21 mouse cellular contexts compared by ENCODE assay signal in the genomic region with DNA sequence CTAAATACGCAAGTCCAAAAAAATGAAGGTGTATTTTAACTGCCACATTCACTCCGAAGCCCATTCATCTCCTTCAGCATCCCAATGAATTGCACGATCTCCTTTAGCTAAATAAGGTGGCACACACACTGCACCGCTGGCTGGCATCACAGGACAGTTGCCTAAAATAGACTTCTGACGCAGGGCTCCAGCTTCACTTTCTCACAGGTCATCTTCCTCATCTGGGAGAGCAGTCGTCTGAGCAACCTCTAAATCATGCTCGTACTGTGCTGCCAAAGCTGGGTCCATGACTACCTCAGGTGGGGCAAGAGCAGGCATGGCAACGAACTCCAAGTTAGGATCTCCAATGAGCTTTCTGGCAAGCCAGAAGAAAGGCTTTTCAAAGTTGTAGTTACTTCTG. TPM values are rescaled to one million over a fixed set of nuclear protein-coding genes. Genes with fewer than 3 reads are reported as not detected.
DNase-seq lines count a peak whose midpoint lies in the region; ATAC-seq and TF ChIP-seq lines count a peak whose summit lies in the region.
"Had no signal": no experiment of that assay in that cellular context is flagged by ENCODE, and none has a peak within 500 bp of the region (broad histone marks: within the 10 kb centered on the region; RNA-seq: fewer than 3 reads in every experiment).

No protein-coding gene starts in this region.

- intact Hi-C loops in heart, adult 2 months (cut with DNase I): loop anchor here (1.0 to 5.0 kb wide), 2 partner anchors 45 to 183 kb away; partner anchors contain the start of gene Epn1
- intact Hi-C loops in heart, postnatal 14 days (cut with DNase I): loop anchor here (2.0 to 5.0 kb wide), 2 partner anchors 64 to 183 kb away; no protein-coding TSS in a partner anchor

- H3K27me3 ChIP-seq in hindbrain, postnatal 0 days (ENCODE audit: insufficient read depth, low read length): no peaks in the 10 kb centered on the region
- H3K27me3 ChIP-seq in hindbrain, embryonic 11.5 days (ENCODE audit: control insufficient read depth, insufficient read depth, low read length): no peaks in the 10 kb centered on the region
- no peaks in the 10 kb centered on the region for H3K27me3 ChIP-seq in CH12.LX (replicated peaks)
- H3K27me3 ChIP-seq in heart, adult 2 months (ENCODE audit: control insufficient read depth, insufficient read depth, low read length): no peaks in the 10 kb centered on the region
- H3K27me3 ChIP-seq in midbrain, postnatal 0 days (ENCODE audit: insufficient read depth, low read length): no peaks in the 10 kb centered on the region
- no peaks in the 10 kb centered on the region for H3K27me3 ChIP-seq in forebrain, embryonic 13.5 days
- H3K27me3 ChIP-seq: embryonic facial prominence, embryonic 13.5 days had no signal

- no peak for TF ChIP-seq RAD21 in CH12.LX (IDR thresholded peaks at IDR 0.05; ENCODE audit: low read depth, low read length)

- no peaks in the 10 kb centered on the region for H3K79me2 ChIP-seq in CH12.LX (replicated peaks; ENCODE audit: control insufficient read depth, extremely low read depth, insufficient read depth, poor library complexity, severe bottlenecking)
- no peaks in the 10 kb centered on the region for H3K79me2 ChIP-seq in heart, adult 2 months (replicated peaks; ENCODE audit: control insufficient read depth, insufficient read depth, low read length)

- no peak overlapping the region for H3K9ac ChIP-seq in hindbrain, postnatal 0 days (replicated peaks; ENCODE audit: low read length)
- H3K9ac ChIP-seq in hindbrain, embryonic 11.5 days (ENCODE audit: low read depth, low read length): no peak overlapping the region
- peak overlapping the region; percentile 72 for H3K9ac ChIP-seq in CH12.LX (ENCODE audit: insufficient read depth, low read depth)
- no peak overlapping the region for H3K9ac ChIP-seq in heart, adult 2 months (ENCODE audit: low read depth, low read length)
- H3K9ac ChIP-seq in midbrain, postnatal 0 days (replicated peaks; ENCODE audit: low read length, poor library complexity, severe bottlenecking): no peak overlapping the region
- no peak overlapping the region for H3K9ac ChIP-seq in forebrain, embryonic 13.5 days

- no peaks in the 10 kb centered on the region for H3K4me1 ChIP-seq in hindbrain, postnatal 0 days (ENCODE audit: insufficient read depth, low read length)
- no peaks in the 10 kb centered on the region for H3K4me1 ChIP-seq in hindbrain, embryonic 11.5 days (replicated peaks; ENCODE audit: control insufficient read depth, insufficient read depth, low read length)
- H3K4me1 ChIP-seq in CH12.LX (ENCODE audit: control insufficient read depth in 1 of 2, insufficient read depth in 2 of 2): peaks cover 3 to 4% of the 10 kb centered on the region in 2 experiments; a peak in 3 of 4 replicates
- no peaks in the 10 kb centered on the region; the same call in 1 of the 2 replicates for H3K4me1 ChIP-seq in heart, adult 2 months (ENCODE audit: control insufficient read depth, insufficient read depth, low read length)
- no peaks in the 10 kb centered on the region for H3K4me1 ChIP-seq in midbrain, postnatal 0 days (ENCODE audit: insufficient read depth, low read length)
- H3K4me1 ChIP-seq in forebrain, embryonic 13.5 days: no peaks in the 10 kb centered on the region
- H3K4me1 ChIP-seq: embryonic facial prominence, embryonic 13.5 days had no signal

- TF ChIP-seq POLR2A in CH12.LX (IDR thresholded peaks at IDR 0.05; ENCODE audit: low read depth, low read length): no peak
- 0 out of 2 replicates have a peak, but pooled peaks have one; percentile 23 for TF ChIP-seq POLR2A in heart, adult 2 months (IDR thresholded peaks at IDR 0.05; ENCODE audit: insufficient read depth, low read depth, low read length)

- H3K36me3 ChIP-seq in hindbrain, postnatal 0 days (ENCODE audit: insufficient read depth, low read length): no peaks in the 10 kb centered on the region
- no peaks in the 10 kb centered on the region for H3K36me3 ChIP-seq in hindbrain, embryonic 11.5 days (ENCODE audit: control insufficient read depth, insufficient read depth, low read length)
- no peaks in the 10 kb centered on the region for H3K36me3 ChIP-seq in CH12.LX (replicated peaks in 1 of 2; ENCODE audit: control insufficient read depth in 1 of 2, insufficient read depth in 1 of 2, low read length in 1 of 2)
- H3K36me3 ChIP-seq in heart, adult 2 months (ENCODE audit: control insufficient read depth, insufficient read depth, low read length): no peaks in the 10 kb centered on the region
- H3K36me3 ChIP-seq in midbrain, postnatal 0 days (ENCODE audit: insufficient read depth, low read length): no peaks in the 10 kb centered on the region
- H3K36me3 ChIP-seq in forebrain, embryonic 13.5 days (ENCODE audit: poor library complexity, severe bottlenecking): no peaks in the 10 kb centered on the region
- H3K36me3 ChIP-seq: embryonic facial prominence, embryonic 13.5 days; hindbrain, embryonic 13.5 days had no signal

- ATAC-seq in hindbrain, postnatal 0 days: no peak
- ATAC-seq in hindbrain, embryonic 11.5 days (ENCODE audit: low FRiP score): no peak
- no peak for ATAC-seq in midbrain, postnatal 0 days (ENCODE audit: low FRiP score)
- no peak for ATAC-seq in forebrain, embryonic 13.5 days

- in situ Hi-C loops in CH12.LX (cut with MboI; ENCODE audit: low pct_ligation_motif_present, low pct_unique_long_range_greater_than_20kb, low sequenced_read_pairs): loop anchor here (5.0 kb wide), 1 partner anchor 63 kb away; the partner anchor contains the start of gene U2af2

- peak overlapping the region; percentile 58; the same call in 1 of the 2 replicates for H3K4me2 ChIP-seq in hindbrain, postnatal 0 days (ENCODE audit: low read depth, low read length)
- no peak overlapping the region for H3K4me2 ChIP-seq in hindbrain, embryonic 11.5 days (replicated peaks; ENCODE audit: low read depth, low read length)
- H3K4me2 ChIP-seq in CH12.LX (ENCODE audit: insufficient read depth, low read depth, poor library complexity, severe bottlenecking): peak overlapping the region; percentile 60; the same call in 1 of the 2 replicates
- no peak overlapping the region; the same call in 1 of the 2 replicates for H3K4me2 ChIP-seq in midbrain, postnatal 0 days (ENCODE audit: low read depth, low read length, poor library complexity, severe bottlenecking)
- H3K4me2 ChIP-seq in forebrain, embryonic 13.5 days: no peak overlapping the region

- no peaks in the 10 kb centered on the region for H3K9me3 ChIP-seq in hindbrain, postnatal 0 days (ENCODE audit: low read length)
- H3K9me3 ChIP-seq in hindbrain, embryonic 11.5 days (ENCODE audit: control insufficient read depth, low read length): no peaks in the 10 kb centered on the region
- H3K9me3 ChIP-seq in CH12.LX (replicated peaks; ENCODE audit: low read length): no peaks in the 10 kb centered on the region
- H3K9me3 ChIP-seq in midbrain, postnatal 0 days (ENCODE audit: low read length): no peaks in the 10 kb centered on the region
- H3K9me3 ChIP-seq in forebrain, embryonic 13.5 days (replicated peaks): no peaks in the 10 kb centered on the region
- H3K9me3 ChIP-seq: embryonic facial prominence, embryonic 13.5 days; hindbrain, embryonic 13.5 days; megakaryocyte, embryonic 14.5 days had no signal

- DNase-seq in hindbrain, postnatal 0 days (ENCODE audit: low spot score): no peak
- DNase-seq in hindbrain, embryonic 11.5 days (ENCODE audit: low spot score): no peak
- no peak for DNase-seq in CH12.LX (ENCODE audit: extremely low read depth)
- DNase-seq in heart, adult 2 months: peak; percentile 32 to 49
- peak; percentile 3 to 25 for DNase-seq in heart, postnatal 14 days
- DNase-seq in midbrain, postnatal 0 days (ENCODE audit: low spot score): no peak
- DNase-seq in frontal cortex, postnatal 14 days (ENCODE audit: low spot score in 2 of 2): no peak

- no peak overlapping the region for H3K27ac ChIP-seq in hindbrain, postnatal 0 days
- H3K27ac ChIP-seq in hindbrain, embryonic 11.5 days (ENCODE audit: low read depth, low read length): no peak overlapping the region
- no peak overlapping the region for H3K27ac ChIP-seq in CH12.LX (ENCODE audit: insufficient read depth, low read depth)
- H3K27ac ChIP-seq in heart, adult 2 months: peak overlapping the region; percentile 84
- H3K27ac ChIP-seq in midbrain, postnatal 0 days (ENCODE audit: low read depth, low read length): no peak overlapping the region
- no peak overlapping the region for H3K27ac ChIP-seq in forebrain, embryonic 13.5 days
- H3K27ac ChIP-seq: embryonic facial prominence, embryonic 13.5 days; hindbrain, embryonic 13.5 days had no signal

- TF ChIP-seq EP300 in CH12.LX (IDR thresholded peaks at IDR 0.05; ENCODE audit: low read length): no peak
- no peak for TF ChIP-seq EP300 in heart, adult 2 months (IDR thresholded peaks at IDR 0.05; ENCODE audit: insufficient read depth, low read depth, low read length)

- dilution Hi-C loops in CH12.LX (cut with MboI; ENCODE audit: extremely low pct_ligation_motif_present, extremely low pct_unique_long_range_greater_than_20kb, low sequenced_read_pairs): no loop called here

- TF ChIP-seq CTCF in hindbrain, postnatal 0 days (IDR thresholded peaks at IDR 0.05; ENCODE audit: low read depth): no peak
- no peak for TF ChIP-seq CTCF in CH12.LX (conservative IDR thresholded peaks at IDR 0.05 in 1 of 2, IDR thresholded peaks at IDR 0.05 in 1 of 2; ENCODE audit: low read depth in 2 of 2, low read length in 2 of 2)
- no peak for TF ChIP-seq CTCF in heart, adult 2 months (IDR thresholded peaks at IDR 0.05)
- TF ChIP-seq CTCF in midbrain, postnatal 0 days (IDR thresholded peaks at IDR 0.05): no peak

- WGBS in hindbrain, postnatal 0 days: 93% methylated on average over 8 of the region's 8 CpGs
- 89% methylated on average over 8 of the region's 8 CpGs for WGBS in hindbrain, embryonic 11.5 days
- WGBS in heart, adult 2 months: 66% methylated on average over 8 of the region's 8 CpGs
- WGBS in midbrain, postnatal 0 days: 91% methylated on average over 8 of the region's 8 CpGs
- WGBS in forebrain, embryonic 13.5 days: 90% methylated on average over 8 of the region's 8 CpGs

- H3K4me3 ChIP-seq in hindbrain, postnatal 0 days (ENCODE audit: low read length): no peak overlapping the region
- no peak overlapping the region for H3K4me3 ChIP-seq in hindbrain, embryonic 11.5 days (ENCODE audit: low read depth, low read length)
- H3K4me3 ChIP-seq in CH12.LX (replicated peaks in 1 of 3; ENCODE audit: low read depth in 2 of 3, low read length in 2 of 3, poor library complexity in 1 of 3): peak overlapping the region in 2 of 3 experiments; percentile 79 to 83
- peak overlapping the region; percentile 47 for H3K4me3 ChIP-seq in heart, adult 2 months
- H3K4me3 ChIP-seq in midbrain, postnatal 0 days (ENCODE audit: low read depth, low read length): no peak overlapping the region
- no peak overlapping the region for H3K4me3 ChIP-seq in forebrain, embryonic 13.5 days

RNA-seq across cellular contexts. Expression of gene Rasl2-9, which starts 0.7 kb away (rescaled TPM):
- total RNA-seq in hindbrain, postnatal 0 days (2014; rRNA removed): not detected in 2 replicates
- polyA plus RNA-seq in hindbrain, postnatal 0 days (2015; fragmentation: Nextera tagmentation; extraction: Ambion mirVana): 1.1 and 1.2 TPM in 2 replicates
- polyA plus RNA-seq in hindbrain, embryonic 11.5 days (2014; fragmentation: Nextera tagmentation; extraction: Ambion mirVana): 0.18 and 0.31 TPM in 2 replicates
- 2.9 and 3.9 TPM in 2 replicates for total RNA-seq in CH12.LX (2012; rRNA removed)
- total RNA-seq in CH12.LX (2014; rRNA removed): 3.8 and 4.2 TPM in 2 replicates
- polyA plus RNA-seq in CH12.LX (2012; ENCODE audit: insufficient read length, low read depth): 2.6 and 2.9 TPM in 2 replicates
- total RNA-seq in heart, adult 2 months (2021): 1 to 10 TPM; 6.2 to 8.1 TPM
- 3.9 and 5.7 TPM in 2 replicates for polyA plus RNA-seq in heart, adult 2 months (2012; rRNA removed)
- total RNA-seq in heart, postnatal 14 days (2021): 1 to 10 TPM; 5.3 to 5.8 TPM
- 1.3 TPM in 1 of 2 replicates, not detected in the other for total RNA-seq in midbrain, postnatal 0 days (2014; rRNA removed)
- 0.57 and 0.72 TPM in 2 replicates for polyA plus RNA-seq in midbrain, postnatal 0 days (2015; fragmentation: Nextera tagmentation; extraction: Ambion mirVana)
- 0.29 and 0.30 TPM in 2 replicates for polyA plus RNA-seq in forebrain, embryonic 13.5 days (2015; fragmentation: Nextera tagmentation; extraction: Ambion mirVana)
- total RNA-seq: layer of hippocampus, postnatal 14 days; left cerebral cortex, postnatal 4 days; MEL had no signal

RNA-seq across cellular contexts. Expression of gene Rfpl4, which starts 8.3 kb away (rescaled TPM):
- total RNA-seq in hindbrain, postnatal 0 days (2014; rRNA removed): not detected in 2 replicates
- 0.16 TPM in 1 of 2 replicates, not detected in the other for polyA plus RNA-seq in hindbrain, postnatal 0 days (2015; fragmentation: Nextera tagmentation; extraction: Ambion mirVana)
- polyA plus RNA-seq in hindbrain, embryonic 11.5 days (2014; fragmentation: Nextera tagmentation; extraction: Ambion mirVana): not detected in 2 replicates
- total RNA-seq in CH12.LX (2012; rRNA removed) (not detected in 2 replicates), CH12.LX (2014; rRNA removed) (not detected in 2 replicates)
- polyA plus RNA-seq in CH12.LX (2012; ENCODE audit: insufficient read length, low read depth): not detected in 2 replicates
- total RNA-seq in heart, adult 2 months (2021): not detected
- not detected in 2 replicates for polyA plus RNA-seq in heart, adult 2 months (2012; rRNA removed)
- total RNA-seq in heart, postnatal 14 days (2021): not detected
- not detected in 2 replicates for total RNA-seq in midbrain, postnatal 0 days (2014; rRNA removed)
- not detected in 2 replicates for polyA plus RNA-seq in midbrain, postnatal 0 days (2015; fragmentation: Nextera tagmentation; extraction: Ambion mirVana)
- polyA plus RNA-seq in forebrain, embryonic 13.5 days (2015; fragmentation: Nextera tagmentation; extraction: Ambion mirVana): not detected in 2 replicates
- total RNA-seq: layer of hippocampus, postnatal 14 days; left cerebral cortex, postnatal 4 days; MEL had no signal
- polyA plus RNA-seq: C2C12; embryonic facial prominence, embryonic 13.5 days; forebrain, embryonic 11.5 days; hindbrain, embryonic 13.5 days; kidney, embryonic 14.5 days; lung, adult 2 months; neural tube, embryonic 14.5 days; thymus, postnatal 0 days had no signal

RNA-seq across cellular contexts. Expression of gene Vmn1r55, which starts 24.4 kb away (rescaled TPM):
- not detected in 2 replicates for total RNA-seq in hindbrain, postnatal 0 days (2014; rRNA removed)
- polyA plus RNA-seq in hindbrain, postnatal 0 days (2015; fragmentation: Nextera tagmentation; extraction: Ambion mirVana): not detected in 2 replicates
- polyA plus RNA-seq in hindbrain, embryonic 11.5 days (2014; fragmentation: Nextera tagmentation; extraction: Ambion mirVana): 0.01 and 0.05 TPM in 2 replicates
- total RNA-seq in CH12.LX (2012; rRNA removed): not detected in 2 replicates
- total RNA-seq in CH12.LX (2014; rRNA removed): not detected in 2 replicates
- 0.01 TPM in 1 of 2 replicates, not detected in the other for polyA plus RNA-seq in CH12.LX (2012; ENCODE audit: insufficient read length, low read depth)
- total RNA-seq in heart, adult 2 months (2021): not detected
- not detected in 2 replicates for polyA plus RNA-seq in heart, adult 2 months (2012; rRNA removed)
- not detected for total RNA-seq in heart, postnatal 14 days (2021)
- not detected in 2 replicates for total RNA-seq in midbrain, postnatal 0 days (2014; rRNA removed)
- polyA plus RNA-seq in midbrain, postnatal 0 days (2015; fragmentation: Nextera tagmentation; extraction: Ambion mirVana): not detected in 2 replicates
- not detected in 2 replicates for polyA plus RNA-seq in forebrain, embryonic 13.5 days (2015; fragmentation: Nextera tagmentation; extraction: Ambion mirVana)
- total RNA-seq: adrenal gland, postnatal 36 days; layer of hippocampus, postnatal 14 days; left cerebral cortex, postnatal 4 days; MEL had no signal
- polyA plus RNA-seq: C2C12; embryonic facial prominence, embryonic 13.5 days; forebrain, embryonic 11.5 days; hindbrain, embryonic 13.5 days; kidney, embryonic 14.5 days; lung, adult 2 months; thymus, postnatal 0 days had no signal

RNA-seq across cellular contexts. Expression of gene Epn1, which starts 45.0 kb away (rescaled TPM):
- 433 and 507 TPM in 2 replicates for total RNA-seq in hindbrain, postnatal 0 days (2014; rRNA removed)
- 107 and 111 TPM in 2 replicates for polyA plus RNA-seq in hindbrain, postnatal 0 days (2015; fragmentation: Nextera tagmentation; extraction: Ambion mirVana)
- 54.2 and 55.3 TPM in 2 replicates for polyA plus RNA-seq in hindbrain, embryonic 11.5 days (2014; fragmentation: Nextera tagmentation; extraction: Ambion mirVana)
- total RNA-seq in CH12.LX (2012; rRNA removed): 68.9 and 72.9 TPM in 2 replicates
- 41.9 and 46.8 TPM in 2 replicates for total RNA-seq in CH12.LX (2014; rRNA removed)
- 97.2 and 101 TPM in 2 replicates for polyA plus RNA-seq in CH12.LX (2012; ENCODE audit: insufficient read length, low read depth)
- total RNA-seq in heart, adult 2 months (2021): 100 to 1,000 TPM; 160 to 192 TPM
- 174 and 181 TPM in 2 replicates for polyA plus RNA-seq in heart, adult 2 months (2012; rRNA removed)
- total RNA-seq in heart, postnatal 14 days (2021): 100 to 1,000 TPM; 181 TPM
- 399 and 484 TPM in 2 replicates for total RNA-seq in midbrain, postnatal 0 days (2014; rRNA removed)
- polyA plus RNA-seq in midbrain, postnatal 0 days (2015; fragmentation: Nextera tagmentation; extraction: Ambion mirVana): 130 and 134 TPM in 2 replicates
- polyA plus RNA-seq in forebrain, embryonic 13.5 days (2015; fragmentation: Nextera tagmentation; extraction: Ambion mirVana): 60.5 and 68.9 TPM in 2 replicates

Comparison
In these comparisons a context has a peak if more than half of its experiments do, and no peak if none do; other contexts are left out.
1. H3K4me2 ChIP-seq: peak in hindbrain, postnatal 0 days (single experiment) and CH12.LX (single experiment); none in hindbrain, embryonic 11.5 days (single experiment), midbrain, postnatal 0 days (single experiment) and forebrain, embryonic 13.5 days (single experiment).
2. DNase-seq: peak in heart, adult 2 months (2 of 2) and heart, postnatal 14 days (2 of 2); none in hindbrain, postnatal 0 days (single experiment), hindbrain, embryonic 11.5 days (single experiment), CH12.LX (single experiment), midbrain, postnatal 0 days (single experiment) and frontal cortex, postnatal 14 days (0 of 2).
3. H3K4me3 ChIP-seq: peak in CH12.LX (2 of 3) and heart, adult 2 months (single experiment); none in hindbrain, postnatal 0 days (single experiment), hindbrain, embryonic 11.5 days (single experiment), midbrain, postnatal 0 days (single experiment) and forebrain, embryonic 13.5 days (single experiment).